In the genomic region with DNA sequence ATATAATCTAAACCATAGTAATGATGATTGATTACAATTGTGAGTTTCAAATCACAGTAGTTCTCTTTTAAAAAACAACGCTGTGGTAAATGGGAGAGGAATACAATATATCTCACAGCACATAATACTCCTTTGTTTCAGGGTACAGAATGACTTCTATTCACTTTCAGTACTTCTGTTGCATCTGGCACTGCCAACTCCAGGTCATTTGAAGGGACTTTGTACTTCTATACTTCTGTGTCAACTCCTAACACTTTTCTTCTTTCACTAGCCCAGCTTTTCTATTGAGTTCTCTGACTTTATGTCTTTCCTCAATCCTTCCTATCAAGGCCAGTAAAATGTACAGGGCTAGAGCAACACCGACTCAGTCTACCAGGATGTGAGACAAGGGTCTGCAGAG, we compare ENCODE assay signal across 29 mouse cellular contexts. TPM values are rescaled to one million over a fixed set of nuclear protein-coding genes. Genes with fewer than 3 reads are reported as not detected.
A peak's percentile ranks its signal among the peaks of the same experiment; 100 is the strongest.
DNase-seq lines count a peak whose midpoint lies in the region; ATAC-seq and TF ChIP-seq lines count a peak whose summit lies in the region.
"Had no signal": no experiment of that assay in that cellular context is flagged by ENCODE, and none has a peak within 500 bp of the region (broad histone marks: within the 10 kb centered on the region; RNA-seq: fewer than 3 reads in every experiment).

No protein-coding gene starts in this region.

- H3K4me3 ChIP-seq in layer of hippocampus, adult 2 months, result no peak overlapping the region
- H3K4me3 ChIP-seq in intestine, embryonic 16.5 days (ENCODE audit: low read length), result no peak overlapping the region
- no peak overlapping the region for H3K4me3 ChIP-seq in small intestine, adult 2 months (ENCODE audit: low read depth, low read length)
- H3K4me3 ChIP-seq: embryonic facial prominence, embryonic 13.5 days; embryonic facial prominence, embryonic 15.5 days; erythroblast, embryonic 14.5 days; forebrain, embryonic 13.5 days; forebrain, embryonic 15.5 days had no signal

- no peak for TF ChIP-seq POLR2A in small intestine, adult 2 months (IDR thresholded peaks at IDR 0.05; ENCODE audit: low read depth, low read length)

- no peak overlapping the region for H3K9ac ChIP-seq in intestine, embryonic 16.5 days (ENCODE audit: low read depth, low read length)
- H3K9ac ChIP-seq: embryonic facial prominence, embryonic 13.5 days; embryonic facial prominence, embryonic 15.5 days; forebrain, embryonic 13.5 days; forebrain, embryonic 15.5 days had no signal

- peak overlapping the region; percentile 68; the same call in 1 of the 2 replicates for H3K27ac ChIP-seq in layer of hippocampus, adult 2 months
- H3K27ac ChIP-seq in intestine, embryonic 16.5 days (ENCODE audit: low read length), result no peak overlapping the region
- H3K27ac ChIP-seq in small intestine, adult 2 months (ENCODE audit: insufficient read depth, low read depth, low read length), result peak overlapping the region; percentile 78; the same call in 1 of the 2 replicates
- H3K27ac ChIP-seq: embryonic facial prominence, embryonic 13.5 days; embryonic facial prominence, embryonic 15.5 days; forebrain, embryonic 13.5 days; forebrain, embryonic 15.5 days had no signal

- peak; percentile 57; the same call in 1 of the 2 replicates for ATAC-seq in intestine, embryonic 16.5 days
- ATAC-seq: activated CD4-positive, CD25-positive, alpha-beta regulatory T cell, adult 4 months; CD4-positive, CD25-positive, alpha-beta regulatory T cell, adult 4 months; forebrain, embryonic 13.5 days; forebrain, embryonic 15.5 days; Patski had no signal

- WGBS in intestine, embryonic 16.5 days, result 85% methylated on average over 2 of the region's 2 CpGs
- 33% methylated on average over 2 of the region's 2 CpGs for WGBS in small intestine, adult 2 months

- H3K9me3 ChIP-seq in intestine, embryonic 16.5 days (ENCODE audit: control insufficient read depth, low read length), result no peaks in the 10 kb centered on the region
- H3K9me3 ChIP-seq: embryonic facial prominence, embryonic 13.5 days; embryonic facial prominence, embryonic 15.5 days; forebrain, embryonic 13.5 days; forebrain, embryonic 15.5 days; G1E had no signal

- H3K36me3 ChIP-seq in intestine, embryonic 16.5 days (ENCODE audit: control insufficient read depth, insufficient read depth, low read length), result no peaks in the 10 kb centered on the region
- H3K36me3 ChIP-seq in small intestine, adult 2 months (ENCODE audit: control insufficient read depth, insufficient read depth, low read length), result peaks cover 2% of the 10 kb centered on the region
- H3K36me3 ChIP-seq: embryonic facial prominence, embryonic 13.5 days; embryonic facial prominence, embryonic 15.5 days had no signal

- DNase-seq in layer of hippocampus, adult 2 months (ENCODE audit: low spot score in 2 of 2), result no peak
- DNase-seq in layer of hippocampus, adult 18-20 months (ENCODE audit: low spot score in 2 of 2), result no peak
- DNase-seq in brain, adult 2 months (ENCODE audit: low read depth, low spot score), result peak; percentile 50
- DNase-seq in thymus, postnatal 0 days (ENCODE audit: low spot score), result no peak
- DNase-seq in heart, adult 11 months, result no peak
- DNase-seq in frontal cortex, postnatal 36 days (ENCODE audit: low spot score in 2 of 2), result no peak
- DNase-seq: adrenal gland, adult 8-10 months; adrenal gland, postnatal 14 days; adrenal gland, postnatal 36 days; B cell, adult 2 months; cerebellum, adult 11 months; cerebellum, adult 18-20 months; cerebellum, adult 8-10 months; cerebellum, adult 9-11 months; cerebellum, postnatal 14 days; cerebellum, postnatal 36 days; embryo, embryonic 11 days had no signal

- H3K4me1 ChIP-seq in intestine, embryonic 16.5 days (ENCODE audit: control insufficient read depth, insufficient read depth, low read length), result no peaks in the 10 kb centered on the region
- H3K4me1 ChIP-seq in small intestine, adult 2 months (ENCODE audit: control insufficient read depth, insufficient read depth, insufficient read length, low read length), result no peaks in the 10 kb centered on the region; the same call in 1 of the 2 replicates
- H3K4me1 ChIP-seq: embryonic facial prominence, embryonic 13.5 days; embryonic facial prominence, embryonic 15.5 days; forebrain, embryonic 13.5 days; forebrain, embryonic 15.5 days had no signal

- no peaks in the 10 kb centered on the region for H3K27me3 ChIP-seq in intestine, embryonic 16.5 days (replicated peaks; ENCODE audit: control insufficient read depth, insufficient read depth, low read length)
- H3K27me3 ChIP-seq in small intestine, adult 2 months (ENCODE audit: control insufficient read depth, insufficient read depth, low read length), result no peaks in the 10 kb centered on the region
- H3K27me3 ChIP-seq: CH12.LX; embryonic facial prominence, embryonic 13.5 days; embryonic facial prominence, embryonic 15.5 days; forebrain, embryonic 13.5 days; forebrain, embryonic 15.5 days; Patski had no signal

- TF ChIP-seq CTCF in layer of hippocampus, adult 2 months (conservative IDR thresholded peaks at IDR 0.05), result no peak
- TF ChIP-seq CTCF in small intestine, adult 2 months (IDR thresholded peaks at IDR 0.05; ENCODE audit: extremely low read depth, insufficient read length, insufficient replicate concordance, low read depth, low read length), result no peak

- H3K4me2 ChIP-seq in intestine, embryonic 16.5 days (ENCODE audit: low read depth, low read length), result no peak overlapping the region
- H3K4me2 ChIP-seq: embryonic facial prominence, embryonic 13.5 days; embryonic facial prominence, embryonic 15.5 days; forebrain, embryonic 13.5 days; forebrain, embryonic 15.5 days had no signal

RNA-seq across cellular contexts. Expression of gene Dram2, which starts 21.2 kb away (rescaled TPM):
- total RNA-seq in layer of hippocampus, adult 2 months (2021), result 10 to 100 TPM; 34.7 to 37.2 TPM
- total RNA-seq in layer of hippocampus, adult 18-20 months (2021), result 10 to 100 TPM; 29.5 to 29.8 TPM
- 121 and 133 TPM in 2 replicates for polyA plus RNA-seq in intestine, embryonic 16.5 days (2015; fragmentation: Nextera tagmentation; extraction: Ambion mirVana)
- polyA plus RNA-seq in small intestine, adult 2 months (2012; rRNA removed), result 12.9 and 21.5 TPM in 2 replicates
- polyA plus RNA-seq in thymus, postnatal 0 days (2015; fragmentation: Nextera tagmentation; extraction: Ambion mirVana), result 55.8 and 57.4 TPM in 2 replicates
- polyA plus RNA-seq: erythroblast, embryonic 14.5 days had no signal

RNA-seq across cellular contexts. Expression of gene Cept1, which starts 21.2 kb away (rescaled TPM):
- 10 to 100 TPM; 42.3 to 50.4 TPM for total RNA-seq in layer of hippocampus, adult 2 months (2021)
- 10 to 100 TPM; 45.5 to 45.9 TPM for total RNA-seq in layer of hippocampus, adult 18-20 months (2021)
- 65.7 and 67.1 TPM in 2 replicates for polyA plus RNA-seq in intestine, embryonic 16.5 days (2015; fragmentation: Nextera tagmentation; extraction: Ambion mirVana)
- polyA plus RNA-seq in small intestine, adult 2 months (2012; rRNA removed), result 3.9 and 13.2 TPM in 2 replicates
- 65.4 and 66.8 TPM in 2 replicates for polyA plus RNA-seq in thymus, postnatal 0 days (2015; fragmentation: Nextera tagmentation; extraction: Ambion mirVana)

RNA-seq across cellular contexts. Expression of gene Dennd2d, which starts 44.2 kb away (rescaled TPM):
- total RNA-seq in layer of hippocampus, adult 2 months (2021), result under 1 TPM; 0.22 to 0.61 TPM
- total RNA-seq in layer of hippocampus, adult 18-20 months (2021), result under 1 TPM; 0.30 to 0.76 TPM
- polyA plus RNA-seq in intestine, embryonic 16.5 days (2015; fragmentation: Nextera tagmentation; extraction: Ambion mirVana), result 30.4 and 30.5 TPM in 2 replicates
- polyA plus RNA-seq in small intestine, adult 2 months (2012; rRNA removed), result 9.1 and 16.7 TPM in 2 replicates
- polyA plus RNA-seq in thymus, postnatal 0 days (2015; fragmentation: Nextera tagmentation; extraction: Ambion mirVana), result 60.8 and 65.8 TPM in 2 replicates
